9 mouse cellular contexts compared by ENCODE assay signal in the genomic region with DNA sequence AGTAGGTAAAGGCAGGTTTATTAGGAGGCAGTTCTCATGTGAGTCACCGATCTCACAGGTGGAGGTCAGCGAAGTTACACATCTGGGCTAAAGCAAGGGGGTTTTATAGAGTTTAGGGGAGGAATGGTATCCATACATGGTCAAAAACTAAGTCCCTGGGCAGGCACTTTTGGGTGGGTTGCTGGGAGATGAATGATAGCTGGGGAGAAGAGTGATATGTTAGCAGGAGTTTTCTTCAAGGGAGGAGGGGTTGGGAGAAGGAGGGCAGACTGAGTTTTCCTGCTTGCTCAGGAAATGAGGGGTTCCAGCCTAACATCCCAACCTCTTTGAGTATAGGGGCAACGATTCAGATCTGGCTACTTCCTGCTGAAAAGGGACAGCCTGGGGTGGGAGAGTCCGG. TPM values are rescaled to one million over a fixed set of nuclear protein-coding genes. Genes with fewer than 3 reads are reported as not detected.
A peak's percentile ranks its signal among the peaks of the same experiment; 100 is the strongest.
DNase-seq lines count a peak whose midpoint lies in the region; ATAC-seq and TF ChIP-seq lines count a peak whose summit lies in the region.
"Had no signal": no experiment of that assay in that cellular context is flagged by ENCODE, and none has a peak within 500 bp of the region (broad histone marks: within the 10 kb centered on the region; RNA-seq: fewer than 3 reads in every experiment).

A gene (plus strand): TSS at position 301 of the 400 bp plus-strand sequence.

- H3K27me3 ChIP-seq in heart, embryonic 11.5 days (ENCODE audit: control insufficient read depth, insufficient read depth, low read length), result no peaks in the 10 kb centered on the region
- H3K27me3 ChIP-seq in E14TG2a.4 (ENCODE audit: insufficient read depth, low read length), result no peaks in the 10 kb centered on the region
- H3K27me3 ChIP-seq in forebrain, embryonic 13.5 days, result no peaks in the 10 kb centered on the region
- H3K27me3 ChIP-seq in liver, embryonic 13.5 days, result no peaks in the 10 kb centered on the region

- H3K4me1 ChIP-seq in heart, embryonic 11.5 days (ENCODE audit: control insufficient read depth, insufficient read depth, low read length), result peaks cover 19% of the 10 kb centered on the region
- peaks cover 34% of the 10 kb centered on the region for H3K4me1 ChIP-seq in E14TG2a.4 (replicated peaks; ENCODE audit: low read depth, low read length)
- H3K4me1 ChIP-seq in forebrain, embryonic 13.5 days, result peaks cover 32% of the 10 kb centered on the region
- peaks cover 42% of the 10 kb centered on the region for H3K4me1 ChIP-seq in liver, embryonic 13.5 days (replicated peaks)

- WGBS in heart, embryonic 11.5 days (ENCODE audit: insufficient replicate concordance), result 27% methylated on average over 4 of the region's 4 CpGs
- 31% methylated on average over 4 of the region's 4 CpGs for WGBS in forebrain, embryonic 13.5 days
- WGBS in liver, embryonic 13.5 days (ENCODE audit: insufficient replicate concordance), result 37% methylated on average over 4 of the region's 4 CpGs

- no peaks in the 10 kb centered on the region for H3K36me3 ChIP-seq in heart, embryonic 11.5 days (ENCODE audit: control insufficient read depth, insufficient read depth, low read length)
- peaks cover 13% of the 10 kb centered on the region for H3K36me3 ChIP-seq in E14TG2a.4 (ENCODE audit: insufficient read depth, low read length)
- no peaks in the 10 kb centered on the region for H3K36me3 ChIP-seq in forebrain, embryonic 13.5 days (ENCODE audit: poor library complexity, severe bottlenecking)
- peaks cover 15% of the 10 kb centered on the region for H3K36me3 ChIP-seq in liver, embryonic 13.5 days

- peaks cover 5% of the 10 kb centered on the region; the same call in 1 of the 2 replicates for H3K9me3 ChIP-seq in heart, embryonic 11.5 days (replicated peaks; ENCODE audit: control insufficient read depth, low read length)
- peaks cover 30% of the 10 kb centered on the region for H3K9me3 ChIP-seq in E14TG2a.4 (ENCODE audit: low read length)
- peaks cover 7% of the 10 kb centered on the region for H3K9me3 ChIP-seq in forebrain, embryonic 13.5 days (replicated peaks)
- H3K9me3 ChIP-seq in liver, embryonic 13.5 days (replicated peaks), result 0 out of 2 replicates have a peak, but pooled peaks cover 3% of the 10 kb centered on the region

- H3K9ac ChIP-seq in heart, embryonic 11.5 days (ENCODE audit: low read depth, low read length), result peak within 1 kb of the TSS; percentile 100
- H3K9ac ChIP-seq in forebrain, embryonic 13.5 days, result peak within 1 kb of the TSS; percentile 99
- H3K9ac ChIP-seq in liver, embryonic 13.5 days, result peak within 1 kb of the TSS; percentile 97

- peak within 1 kb of the TSS; percentile 95 for H3K4me2 ChIP-seq in heart, embryonic 11.5 days
- H3K4me2 ChIP-seq in forebrain, embryonic 13.5 days, result peak within 1 kb of the TSS; percentile 94
- peak within 1 kb of the TSS; percentile 87 for H3K4me2 ChIP-seq in liver, embryonic 13.5 days

- ATAC-seq in heart, embryonic 11.5 days (replicated peaks; ENCODE audit: insufficient number of reproducible peaks, low FRiP score, low TSS enrichment), result no peak
- ATAC-seq in forebrain, embryonic 13.5 days, result no peak
- ATAC-seq in liver, embryonic 13.5 days (ENCODE audit: low read depth), result no peak

- DNase-seq in heart, postnatal 36 days, result no peak
- no peak for DNase-seq in liver, embryonic 13.5 days
- DNase-seq in right cerebral cortex, postnatal 36 days (ENCODE audit: low spot score in 2 of 2), result no peak
- no peak for DNase-seq in thymus, postnatal 0 days (ENCODE audit: low spot score)
- no peak for DNase-seq in urinary bladder, postnatal 10 days (ENCODE audit: low spot score)

- H3K27ac ChIP-seq in heart, embryonic 11.5 days (ENCODE audit: low read depth, low read length), result peak within 1 kb of the TSS; percentile 100
- H3K27ac ChIP-seq in forebrain, embryonic 13.5 days, result peak within 1 kb of the TSS; percentile 96
- H3K27ac ChIP-seq in liver, embryonic 13.5 days, result peak within 1 kb of the TSS; percentile 88

- intact Hi-C loops in heart, postnatal 36 days (cut with DNase I), result loop anchor here (2.0 kb wide), 1 partner anchor 22 kb away; no protein-coding TSS in a partner anchor

- no peak for TF ChIP-seq CTCF in E14TG2a.4 (conservative IDR thresholded peaks at IDR 0.05; ENCODE audit: low read length)

- H3K4me3 ChIP-seq in heart, embryonic 11.5 days (ENCODE audit: low read depth, low read length), result peak within 1 kb of the TSS; percentile 96
- peak within 1 kb of the TSS; percentile 92 for H3K4me3 ChIP-seq in E14TG2a.4 (replicated peaks; ENCODE audit: low read length)
- H3K4me3 ChIP-seq in forebrain, embryonic 13.5 days, result peak within 1 kb of the TSS; percentile 76
- peak within 1 kb of the TSS; percentile 96 for H3K4me3 ChIP-seq in liver, embryonic 13.5 days (replicated peaks)

RNA-seq across cellular contexts. Expression of the gene that starts here (rescaled TPM):
- 1.4 and 1.5 TPM in 2 replicates for polyA plus RNA-seq in heart, embryonic 11.5 days (2014; fragmentation: Nextera tagmentation; extraction: Ambion mirVana)
- total RNA-seq in heart, postnatal 36 days (2021), result 1 to 10 TPM; 2.0 to 2.1 TPM
- polyA plus RNA-seq in forebrain, embryonic 13.5 days (2015; fragmentation: Nextera tagmentation; extraction: Ambion mirVana), result 1.6 and 2.6 TPM in 2 replicates
- 0.21 and 0.27 TPM in 2 replicates for polyA plus RNA-seq in liver, embryonic 13.5 days (2015; fragmentation: Nextera tagmentation; extraction: Ambion mirVana)
- 0.51 and 0.64 TPM in 2 replicates for polyA plus RNA-seq in thymus, postnatal 0 days (2015; fragmentation: Nextera tagmentation; extraction: Ambion mirVana)
- polyA plus RNA-seq: inflammation-experienced regulatory T-cells, adult 6 months had no signal
